Mouse (Mus musculus): ENCODE results near the gene Fgd3. TPM values are rescaled to one million over a fixed set of nuclear protein-coding genes. Genes with fewer than 3 reads are reported as not detected.
A peak's percentile ranks its signal among the peaks of the same experiment; 100 is the strongest.

The Fgd3 gene
- polyA plus RNA-seq, 1 experiment from 2014 or later: 1.5 TPM

DNA sequence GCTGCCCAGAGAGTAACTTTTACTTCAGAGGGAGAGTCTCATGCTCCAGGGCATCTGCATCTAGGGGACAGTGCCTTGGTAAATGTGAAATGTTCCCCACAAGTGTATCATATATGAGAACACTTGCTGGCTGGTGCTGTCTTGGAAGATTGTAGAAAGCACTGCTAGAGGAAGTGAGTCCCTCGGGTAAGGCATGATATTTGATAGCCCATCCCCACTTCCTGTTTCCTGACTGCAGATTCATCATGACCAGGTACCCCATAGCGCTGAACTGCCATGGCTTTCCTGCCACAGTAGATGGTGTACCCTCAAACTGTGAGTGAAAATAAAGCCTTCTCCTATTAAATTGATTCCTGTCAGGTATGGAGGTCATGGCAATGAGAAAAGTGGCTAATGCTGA, 52.5 kb downstream of the Fgd3 start:
- 76% methylated on average over 2 of the region's 2 CpGs for WGBS
- ATAC-seq (ENCODE audit: low FRiP score): no peak
- H3K4me3 ChIP-seq (replicated peaks; ENCODE audit: low read length): no peak overlapping the region

GRCm38 (mm10) chr13:49260036-49260722, 59.9 kb downstream of the Fgd3 start:
- DNase-seq (ENCODE audit: low spot score): no peak
- ATAC-seq (ENCODE audit: low FRiP score): no peak
- H3K9ac ChIP-seq: no peak overlapping the region
- no peak overlapping the region for H3K27ac ChIP-seq
- H3K9me3 ChIP-seq (ENCODE audit: control insufficient read depth, low read length): no peaks in the 10 kb centered on the region
- H3K27me3 ChIP-seq (ENCODE audit: control insufficient read depth, insufficient read depth, low read length): no peaks in the 10 kb centered on the region
- no peak overlapping the region for H3K4me2 ChIP-seq (replicated peaks)
- no peaks in the 10 kb centered on the region for H3K36me3 ChIP-seq (replicated peaks; ENCODE audit: control insufficient read depth, insufficient read depth)
- no peak overlapping the region for H3K4me3 ChIP-seq (replicated peaks; ENCODE audit: low read length)
- 83% methylated on average over 15 of the region's 15 CpGs for WGBS
- H3K4me1 ChIP-seq (replicated peaks; ENCODE audit: control insufficient read depth, insufficient read depth, low read length): no peaks in the 10 kb centered on the region

More for the DNA sequence above, 52.5 kb downstream of the Fgd3 start:
- Histone ChIP-seq H3K27me3 (ENCODE audit: control insufficient read depth, insufficient read depth, low read length) (no peaks in the 10 kb centered on the region), H3K9ac (no peak overlapping the region), H3K4me2 (replicated peaks) (no peak overlapping the region), H3K4me1 (replicated peaks; ENCODE audit: control insufficient read depth, insufficient read depth, low read length) (no peaks in the 10 kb centered on the region), H3K9me3 (ENCODE audit: control insufficient read depth, low read length) (no peaks in the 10 kb centered on the region), H3K36me3 (replicated peaks; ENCODE audit: control insufficient read depth, insufficient read depth) (no peaks in the 10 kb centered on the region), H3K27ac (no peak overlapping the region)
- DNase-seq (ENCODE audit: low spot score): no peak

DNA sequence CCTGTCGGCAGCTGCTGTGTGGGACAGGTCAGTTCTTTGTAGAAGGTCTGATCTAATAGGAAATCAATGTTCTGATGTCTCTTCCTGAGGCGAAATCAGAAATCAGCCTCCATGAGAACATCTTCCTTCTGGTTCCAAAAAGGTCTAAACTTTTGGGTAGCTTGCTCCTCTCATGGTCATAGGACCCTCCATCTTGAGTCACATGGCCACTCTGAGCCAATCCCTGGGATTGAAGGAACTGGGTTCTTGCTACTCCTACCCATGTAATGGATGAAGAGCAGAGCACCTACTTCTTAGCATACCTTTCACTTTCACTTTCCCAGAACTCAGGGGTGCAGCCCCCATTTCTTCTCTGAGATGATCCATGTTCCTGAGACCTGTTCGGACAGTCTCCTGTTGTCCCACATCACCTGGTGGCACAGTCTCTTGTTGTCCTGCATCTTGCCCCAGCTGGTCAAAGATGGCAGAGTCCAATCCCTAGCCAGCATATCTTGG, 62.2 kb downstream of the Fgd3 start:
- Histone ChIP-seq H3K27ac (no peak overlapping the region), H3K9me3 (ENCODE audit: control insufficient read depth, low read length) (no peaks in the 10 kb centered on the region), H3K4me2 (replicated peaks) (no peak overlapping the region), H3K9ac (no peak overlapping the region), H3K27me3 (ENCODE audit: control insufficient read depth, insufficient read depth, low read length) (no peaks in the 10 kb centered on the region), H3K4me3 (replicated peaks; ENCODE audit: low read length) (no peak overlapping the region), H3K4me1 (replicated peaks; ENCODE audit: control insufficient read depth, insufficient read depth, low read length) (no peaks in the 10 kb centered on the region), H3K36me3 (replicated peaks; ENCODE audit: control insufficient read depth, insufficient read depth) (no peaks in the 10 kb centered on the region)
- WGBS: 91% methylated on average over 3 of the region's 3 CpGs
- ATAC-seq (ENCODE audit: low FRiP score) (no peak), DNase-seq (ENCODE audit: low spot score) (no peak)

GRCm38 (mm10) chr13:49252746-49253145, 67.4 kb downstream of the Fgd3 start:
- H3K4me1 ChIP-seq (replicated peaks; ENCODE audit: control insufficient read depth, insufficient read depth, low read length): no peaks in the 10 kb centered on the region
- no peak overlapping the region for H3K4me3 ChIP-seq (replicated peaks; ENCODE audit: low read length)
- peaks cover 13% of the 10 kb centered on the region for H3K27me3 ChIP-seq (ENCODE audit: control insufficient read depth, insufficient read depth, low read length)
- H3K36me3 ChIP-seq (replicated peaks; ENCODE audit: control insufficient read depth, insufficient read depth): no peaks in the 10 kb centered on the region
- no peak overlapping the region for H3K4me2 ChIP-seq (replicated peaks)
- no peak overlapping the region for H3K27ac ChIP-seq
- no peak for ATAC-seq (ENCODE audit: low FRiP score)
- no peak for DNase-seq (ENCODE audit: low spot score)
- WGBS: 88% methylated on average over 13 of the region's 13 CpGs
- H3K9me3 ChIP-seq (ENCODE audit: control insufficient read depth, low read length): no peaks in the 10 kb centered on the region
- H3K9ac ChIP-seq: no peak overlapping the region

DNA sequence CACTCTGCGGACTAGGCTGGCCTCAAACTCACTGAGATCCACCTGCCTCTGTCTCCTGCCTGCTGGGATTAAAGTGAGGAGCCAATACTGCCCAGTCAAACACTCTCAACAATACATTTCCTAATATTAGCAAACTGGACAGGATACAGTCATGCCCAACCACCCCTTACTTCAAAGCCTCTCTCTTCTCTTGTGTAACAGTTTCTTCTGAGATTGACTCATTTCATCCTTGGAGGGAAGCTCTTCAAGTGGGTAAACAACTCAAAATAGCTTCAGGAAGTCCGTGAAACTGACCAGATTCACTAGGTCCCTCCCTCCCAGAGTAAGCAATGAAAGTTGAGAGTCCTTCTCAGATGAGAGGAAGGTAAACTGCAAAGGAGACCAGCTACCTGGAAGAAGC, 68.0 kb downstream of the Fgd3 start:
- ATAC-seq (ENCODE audit: low FRiP score) (no peak), DNase-seq (ENCODE audit: low spot score) (no peak)
- 70% methylated on average over 2 of the region's 2 CpGs for WGBS
- Histone ChIP-seq H3K9me3 (ENCODE audit: control insufficient read depth, low read length) (no peaks in the 10 kb centered on the region), H3K4me1 (replicated peaks; ENCODE audit: control insufficient read depth, insufficient read depth, low read length) (no peaks in the 10 kb centered on the region), H3K4me2 (replicated peaks) (no peak overlapping the region), H3K36me3 (replicated peaks; ENCODE audit: control insufficient read depth, insufficient read depth) (no peaks in the 10 kb centered on the region), H3K4me3 (replicated peaks; ENCODE audit: low read length) (no peak overlapping the region), H3K9ac (no peak overlapping the region), H3K27me3 (ENCODE audit: control insufficient read depth, insufficient read depth, low read length) (peaks cover 19% of the 10 kb centered on the region), H3K27ac (no peak overlapping the region)

DNA sequence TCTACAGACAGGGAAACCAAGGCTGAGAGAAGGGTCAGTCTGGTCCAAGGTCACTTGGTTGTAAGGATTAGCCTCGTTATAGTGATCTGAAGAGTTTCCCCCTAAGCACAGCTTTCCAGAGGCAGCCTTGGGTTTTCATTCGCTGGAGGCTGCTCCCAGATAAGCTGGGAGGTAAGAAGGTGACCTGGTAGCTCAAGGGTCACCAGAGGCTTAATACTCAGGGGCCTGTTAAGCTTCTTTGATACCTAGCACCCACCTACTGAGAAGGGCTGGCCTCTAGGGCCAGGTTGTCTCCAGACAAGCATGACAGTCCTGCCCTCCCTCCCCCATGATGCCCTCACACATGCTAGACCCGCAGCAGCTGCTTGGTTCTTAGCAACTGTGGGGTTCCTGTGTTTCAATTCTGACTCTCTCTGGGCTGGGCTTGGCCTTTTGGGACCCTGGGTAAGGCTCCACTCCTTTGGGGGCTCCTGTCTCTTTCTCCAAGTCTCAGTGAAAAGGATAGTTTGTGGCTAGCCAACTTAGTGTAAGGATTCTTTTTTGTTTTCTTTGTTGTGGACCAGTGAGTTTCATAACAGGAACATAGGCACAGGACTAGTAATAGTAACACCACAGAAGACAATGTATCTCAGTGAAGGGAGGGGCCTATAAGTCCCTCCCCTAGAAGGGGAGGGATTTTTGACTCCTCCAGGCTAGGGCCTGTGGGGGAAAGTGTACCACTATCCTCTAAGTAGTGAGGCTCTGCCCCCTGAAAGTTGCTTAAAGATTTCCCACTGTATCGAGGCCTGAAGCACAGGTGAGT, 69.2 kb downstream of the Fgd3 start:
- 35% methylated on average over 4 of the region's 4 CpGs for WGBS
- no peak for ATAC-seq (ENCODE audit: low FRiP score)
- H3K27me3 ChIP-seq (ENCODE audit: control insufficient read depth, insufficient read depth, low read length): peaks cover 30% of the 10 kb centered on the region
- no peak for DNase-seq (ENCODE audit: low spot score)
- no peak overlapping the region for H3K4me3 ChIP-seq (replicated peaks; ENCODE audit: low read length)
- H3K9me3 ChIP-seq (ENCODE audit: control insufficient read depth, low read length): no peaks in the 10 kb centered on the region
- H3K27ac ChIP-seq: no peak overlapping the region
- no peaks in the 10 kb centered on the region for H3K4me1 ChIP-seq (replicated peaks; ENCODE audit: control insufficient read depth, insufficient read depth, low read length)
- no peak overlapping the region for H3K9ac ChIP-seq
- H3K36me3 ChIP-seq (replicated peaks; ENCODE audit: control insufficient read depth, insufficient read depth): no peaks in the 10 kb centered on the region
- no peak overlapping the region for H3K4me2 ChIP-seq (replicated peaks)

GRCm38 (mm10) chr13:49249634-49250033, 70.5 kb downstream of the Fgd3 start:
- Histone ChIP-seq H3K36me3 (replicated peaks; ENCODE audit: control insufficient read depth, insufficient read depth) (no peaks in the 10 kb centered on the region), H3K4me2 (replicated peaks) (no peak overlapping the region), H3K4me3 (replicated peaks; ENCODE audit: low read length) (no peak overlapping the region), H3K9ac (no peak overlapping the region), H3K9me3 (ENCODE audit: control insufficient read depth, low read length) (no peaks in the 10 kb centered on the region), H3K4me1 (replicated peaks; ENCODE audit: control insufficient read depth, insufficient read depth, low read length) (no peaks in the 10 kb centered on the region), H3K27ac (no peak overlapping the region), H3K27me3 (ENCODE audit: control insufficient read depth, insufficient read depth, low read length) (peaks cover 30% of the 10 kb centered on the region)
- WGBS: 76% methylated on average over 2 of the region's 2 CpGs
- DNase-seq (ENCODE audit: low spot score): no peak
- ATAC-seq (ENCODE audit: low FRiP score): no peak

- Histone ChIP-seq H3K9ac (no peak overlapping the region), H3K36me3 (replicated peaks; ENCODE audit: control insufficient read depth, insufficient read depth) (no peaks in the 10 kb centered on the region), H3K4me2 (replicated peaks) (no peak overlapping the region), H3K4me1 (replicated peaks; ENCODE audit: control insufficient read depth, insufficient read depth, low read length) (no peaks in the 10 kb centered on the region), H3K27me3 (ENCODE audit: control insufficient read depth, insufficient read depth, low read length) (peaks cover 30% of the 10 kb centered on the region), H3K9me3 (ENCODE audit: control insufficient read depth, low read length) (no peaks in the 10 kb centered on the region), H3K27ac (no peak overlapping the region), H3K4me3 (replicated peaks; ENCODE audit: low read length) (no peak overlapping the region)
- no peak for ATAC-seq (ENCODE audit: low FRiP score)
- DNase-seq (ENCODE audit: low spot score): no peak
- 67% methylated on average over 3 of the region's 3 CpGs for WGBS
These were observed 71.2 kb downstream of the Fgd3 start for GRCm38 (mm10) chr13:49248923-49249322.

DNA sequence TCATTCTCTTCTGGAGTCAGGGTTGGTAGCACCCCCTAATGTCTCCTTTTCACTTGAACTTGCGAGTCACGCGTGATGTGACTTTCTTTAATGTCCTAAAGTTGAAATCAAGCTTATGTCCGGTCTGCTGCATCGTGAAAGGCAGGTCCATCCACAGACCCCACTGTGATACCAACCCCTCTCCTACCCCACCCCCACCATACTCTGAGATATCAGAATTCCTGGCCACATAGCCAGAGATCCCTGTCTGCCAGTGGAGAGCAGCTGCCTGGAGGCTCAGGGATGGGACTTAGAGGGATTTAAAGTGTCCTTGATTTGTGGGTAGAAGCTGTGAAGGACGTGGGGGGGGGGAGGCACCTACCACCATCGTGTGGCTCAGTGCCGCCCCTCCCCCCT, 71.6 kb downstream of the Fgd3 start, which contains the start of gene Susd3:
TSS of gene Susd3 (minus strand) at position 240 of the 396 bp plus-strand sequence.
- Histone ChIP-seq H3K4me2 (replicated peaks) (peak within 1 kb of the TSS; percentile 52), H3K27me3 (ENCODE audit: control insufficient read depth, insufficient read depth, low read length) (peaks cover 30% of the 10 kb centered on the region), H3K9me3 (ENCODE audit: control insufficient read depth, low read length) (no peaks in the 10 kb centered on the region), H3K36me3 (replicated peaks; ENCODE audit: control insufficient read depth, insufficient read depth) (no peaks in the 10 kb centered on the region), H3K4me3 (replicated peaks; ENCODE audit: low read length) (peak within 1 kb of the TSS; percentile 28), H3K9ac (no peak within 1 kb of the TSS), H3K4me1 (replicated peaks; ENCODE audit: control insufficient read depth, insufficient read depth, low read length) (no peaks in the 10 kb centered on the region), H3K27ac (no peak within 1 kb of the TSS)
- DNase-seq (ENCODE audit: low spot score) (no peak), ATAC-seq (ENCODE audit: low FRiP score) (no peak)
- WGBS: 18% methylated on average over 7 of the region's 8 CpGs
